Mouse (Mus musculus) ES-E14 (cell line): ENCODE results near the gene Gpr119.

Experiments
- HCFC1 ChIP-seq: IDR thresholded peaks from 2 replicates; pipeline ENCODE4 v1.6.1; 2012; ENCODE audit warnings: low read length, inconsistent platforms, borderline replicate concordance; ENCODE audit not compliant: insufficient read depth
- MAFK ChIP-seq: IDR thresholded peaks from 2 replicates; pipeline ENCODE4 v1.6.1; 2014; ENCODE audit warnings: mild to moderate bottlenecking, low read depth, low read length, inconsistent platforms; ENCODE audit not compliant: insufficient read depth
- ZNF384 ChIP-seq: IDR thresholded peaks from 2 replicates; pipeline ENCODE4 v1.6.1; 2012; ENCODE audit warnings: low read depth, low read length, inconsistent platforms

DNA sequence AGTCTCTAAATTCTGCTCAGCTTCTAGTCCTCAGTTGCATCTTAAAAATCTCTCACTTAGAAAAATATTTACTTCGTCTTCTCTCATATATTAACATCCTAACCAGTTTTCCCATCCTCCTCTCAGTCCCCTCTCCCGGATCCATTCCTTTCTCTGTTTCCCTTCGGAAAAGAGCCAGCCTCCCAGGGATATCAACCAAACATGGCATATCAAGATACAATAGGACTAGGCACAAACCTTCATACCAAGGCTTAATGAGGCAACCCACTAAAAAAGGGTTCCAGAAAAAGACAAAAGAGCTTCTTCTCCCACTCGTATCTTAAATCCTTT, 51.3 kb downstream of the Gpr119 start:
- TF ChIP-seq ZNF384 (no peak), HCFC1 (no peak), MAFK (no peak)
